Mouse (Mus musculus): ENCODE results near the gene Camkmt. TPM values are rescaled to one million over a fixed set of nuclear protein-coding genes. Genes with fewer than 3 reads are reported as not detected.

The Camkmt gene
- polyA plus RNA-seq (2012; rRNA removed) = 4.9 and 6.7 TPM in 2 replicates

DNA sequence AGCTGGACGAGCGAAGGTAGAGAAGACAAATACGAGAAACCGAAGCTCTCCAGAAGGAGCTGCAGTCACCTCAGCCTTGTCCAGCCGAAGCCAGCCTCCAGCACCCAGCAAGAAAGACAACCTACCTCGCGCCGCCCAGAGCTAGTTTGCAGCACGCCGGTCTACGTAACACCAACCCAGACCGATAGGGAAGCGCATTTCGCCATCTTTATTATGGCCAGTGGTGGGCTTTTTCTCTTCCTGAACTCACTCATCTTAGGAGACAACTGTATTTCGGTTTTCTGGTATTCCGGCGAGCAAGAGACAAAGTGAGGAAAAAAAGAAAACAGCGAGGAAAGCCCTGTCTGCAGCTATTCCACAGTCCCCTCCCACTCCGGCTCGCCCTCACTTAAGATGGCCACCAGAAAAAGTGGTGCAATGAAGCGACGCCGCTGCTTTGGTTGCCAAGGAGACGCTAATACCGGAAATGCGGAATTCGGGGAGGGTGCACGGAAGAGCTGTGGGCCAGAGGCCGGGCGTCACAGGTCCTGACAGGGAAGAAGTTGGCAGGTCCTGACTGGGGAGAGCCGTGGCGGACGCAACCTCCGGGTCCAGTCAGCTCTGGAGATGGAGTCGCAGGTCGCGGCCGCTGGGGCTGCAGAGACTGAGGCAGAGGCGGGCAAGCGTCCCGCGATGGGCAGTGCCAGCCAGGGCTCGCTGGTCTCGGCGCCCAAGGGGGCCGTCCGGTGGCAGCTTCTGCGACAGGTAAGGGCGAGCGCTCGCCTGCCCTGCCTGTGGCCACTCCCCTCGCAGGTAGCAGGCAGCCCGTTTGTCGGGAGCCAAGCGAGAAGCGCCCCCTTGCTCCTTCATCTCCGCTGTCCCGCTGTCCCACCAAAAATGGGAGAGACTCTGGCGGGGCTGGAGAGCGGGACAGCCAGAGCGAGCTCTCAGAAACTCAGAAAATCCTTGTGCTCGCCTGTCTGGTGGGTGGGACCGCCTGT is at the start of gene Camkmt, which contains the start of gene Prepl:
Gene Camkmt (plus strand): TSS at position 433 of the 980 bp plus-strand sequence.
Gene Prepl (minus strand): TSS at position 122 of the 980 bp plus-strand sequence.
- TF ChIP-seq POLR2A (IDR thresholded peaks at IDR 0.05; ENCODE audit: borderline replicate concordance, extremely low read depth, insufficient read depth, insufficient read length, poor library complexity, severe bottlenecking) (peak; percentile 53; the same call in 1 of the 2 replicates), CTCF (IDR thresholded peaks at IDR 0.05; ENCODE audit: borderline replicate concordance, extremely low read depth, insufficient read depth, insufficient read length) (no peak)
- DNase-seq (ENCODE audit: low read depth) = peak; percentile 99

DNA sequence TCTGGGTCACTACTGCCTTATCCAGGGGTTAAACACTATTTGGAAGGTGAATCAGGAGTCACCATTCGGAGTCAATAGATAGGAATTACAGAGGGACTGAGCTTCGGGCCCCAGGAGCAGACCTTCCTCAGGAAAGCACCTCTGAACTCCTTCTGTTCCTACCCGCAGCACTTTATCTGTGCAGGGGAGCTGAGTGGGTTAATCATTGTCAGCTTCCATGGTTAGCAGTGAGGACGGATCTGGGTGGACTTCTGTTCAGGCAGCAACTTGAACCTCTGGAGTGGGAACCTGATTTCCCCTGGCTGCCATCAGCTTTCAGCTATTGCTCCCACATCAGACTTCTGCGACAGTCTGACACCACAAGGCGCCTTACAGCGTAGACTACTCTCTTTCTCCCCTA is 49.4 kb upstream of the Camkmt start:
- no peak for TF ChIP-seq CTCF (IDR thresholded peaks at IDR 0.05; ENCODE audit: borderline replicate concordance, extremely low read depth, insufficient read depth, insufficient read length)
- TF ChIP-seq POLR2A (IDR thresholded peaks at IDR 0.05; ENCODE audit: borderline replicate concordance, extremely low read depth, insufficient read depth, insufficient read length, poor library complexity, severe bottlenecking) = no peak

GRCm38 (mm10) chr17:85042419-85042818 is 47.9 kb upstream of the Camkmt start:
- no peak for TF ChIP-seq CTCF (IDR thresholded peaks at IDR 0.05; ENCODE audit: borderline replicate concordance, extremely low read depth, insufficient read depth, insufficient read length)
- TF ChIP-seq POLR2A (IDR thresholded peaks at IDR 0.05; ENCODE audit: borderline replicate concordance, extremely low read depth, insufficient read depth, insufficient read length, poor library complexity, severe bottlenecking) = no peak
- DNase-seq (ENCODE audit: low read depth) = no peak

More for the DNA sequence above, 49.4 kb upstream of the Camkmt start:
- DNase-seq (ENCODE audit: low read depth) = no peak

DNA sequence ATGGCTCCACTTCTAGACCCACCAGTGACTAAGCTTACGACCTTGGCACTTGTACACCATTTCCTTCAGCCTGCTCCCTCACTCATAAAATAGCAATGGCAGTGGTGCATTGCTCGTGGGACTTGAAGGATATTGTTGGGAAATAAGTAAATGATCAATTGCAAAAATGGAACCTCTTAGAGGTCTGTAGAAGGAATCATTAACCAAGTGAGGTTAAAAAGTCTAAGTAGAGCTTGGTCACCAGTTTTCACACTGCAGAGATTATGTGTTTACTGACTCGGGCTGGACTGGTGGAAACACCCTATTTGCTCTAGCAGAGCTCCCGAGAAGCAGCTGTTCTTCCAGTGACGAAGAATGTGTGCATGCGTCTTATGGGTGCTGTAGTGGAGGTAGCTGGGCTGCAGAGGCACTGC is 46.9 kb upstream of the Camkmt start:
- no peak for TF ChIP-seq POLR2A (IDR thresholded peaks at IDR 0.05; ENCODE audit: borderline replicate concordance, extremely low read depth, insufficient read depth, insufficient read length, poor library complexity, severe bottlenecking)
- no peak for TF ChIP-seq CTCF (IDR thresholded peaks at IDR 0.05; ENCODE audit: borderline replicate concordance, extremely low read depth, insufficient read depth, insufficient read length)
- DNase-seq (ENCODE audit: low read depth) = no peak

DNA sequence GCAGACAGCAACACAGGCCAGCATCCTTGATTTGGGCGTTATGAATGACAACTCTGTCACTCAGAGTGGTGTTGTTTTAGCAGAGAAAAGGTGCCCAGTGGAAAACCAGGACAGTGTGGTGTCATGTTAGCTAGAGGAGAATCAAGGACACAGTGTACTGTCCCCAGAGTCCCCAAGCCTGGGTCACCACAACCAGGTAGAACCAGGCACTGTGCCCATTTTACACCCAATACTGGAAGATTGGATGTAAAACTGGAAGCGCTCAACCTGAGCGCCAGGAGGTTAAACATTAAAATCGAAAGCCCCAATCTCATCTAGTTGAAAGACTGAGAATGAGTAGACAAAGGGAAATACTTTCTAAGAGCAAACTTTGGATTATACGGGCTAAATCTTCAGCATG is 45.9 kb upstream of the Camkmt start:
- DNase-seq (ENCODE audit: low read depth) = no peak
- TF ChIP-seq POLR2A (IDR thresholded peaks at IDR 0.05; ENCODE audit: borderline replicate concordance, extremely low read depth, insufficient read depth, insufficient read length, poor library complexity, severe bottlenecking) (no peak), CTCF (IDR thresholded peaks at IDR 0.05; ENCODE audit: borderline replicate concordance, extremely low read depth, insufficient read depth, insufficient read length) (no peak)

GRCm38 (mm10) chr17:85045160-85045559 is 45.2 kb upstream of the Camkmt start:
- DNase-seq (ENCODE audit: low read depth) = no peak
- TF ChIP-seq POLR2A (IDR thresholded peaks at IDR 0.05; ENCODE audit: borderline replicate concordance, extremely low read depth, insufficient read depth, insufficient read length, poor library complexity, severe bottlenecking) = no peak
- peak; percentile 2; the same call in 1 of the 2 replicates for TF ChIP-seq CTCF (IDR thresholded peaks at IDR 0.05; ENCODE audit: borderline replicate concordance, extremely low read depth, insufficient read depth, insufficient read length)

DNA sequence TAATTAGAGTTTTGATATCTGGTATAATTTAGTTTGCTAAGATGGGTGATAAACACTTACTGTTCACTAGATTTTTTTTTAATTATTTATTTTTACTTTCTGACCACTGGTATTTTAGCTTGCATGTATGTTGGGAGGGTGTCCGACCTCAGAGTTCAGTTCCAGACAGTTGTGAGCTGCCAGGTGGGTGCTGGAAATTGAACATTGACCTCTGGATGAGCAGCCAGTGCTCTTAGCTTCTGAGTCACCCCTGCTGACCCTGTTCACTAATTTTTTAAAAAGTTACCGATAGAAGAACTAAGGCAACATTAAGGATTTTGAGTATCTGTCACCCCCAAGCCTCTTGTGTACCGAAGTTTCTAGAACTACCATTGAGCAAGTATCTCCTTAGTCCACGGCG is 42.0 kb upstream of the Camkmt start:
- no peak for DNase-seq (ENCODE audit: low read depth)
- TF ChIP-seq CTCF (IDR thresholded peaks at IDR 0.05; ENCODE audit: borderline replicate concordance, extremely low read depth, insufficient read depth, insufficient read length) = no peak

- no peak for TF ChIP-seq POLR2A (IDR thresholded peaks at IDR 0.05; ENCODE audit: borderline replicate concordance, extremely low read depth, insufficient read depth, insufficient read length, poor library complexity, severe bottlenecking)
- TF ChIP-seq CTCF (IDR thresholded peaks at IDR 0.05; ENCODE audit: borderline replicate concordance, extremely low read depth, insufficient read depth, insufficient read length) = no peak
These were observed 32.1 kb upstream of the Camkmt start for GRCm38 (mm10) chr17:85058276-85058675.

GRCm38 (mm10) chr17:85059136-85059535 is 31.2 kb upstream of the Camkmt start:
- DNase-seq (ENCODE audit: low read depth) = no peak
- no peak for TF ChIP-seq POLR2A (IDR thresholded peaks at IDR 0.05; ENCODE audit: borderline replicate concordance, extremely low read depth, insufficient read depth, insufficient read length, poor library complexity, severe bottlenecking)

More at GRCm38 (mm10) chr17:85058276-85058675, 32.1 kb upstream of the Camkmt start:
- no peak for DNase-seq (ENCODE audit: low read depth)

GRCm38 (mm10) chr17:85063560-85063959 is 26.8 kb upstream of the Camkmt start:
- TF ChIP-seq POLR2A (IDR thresholded peaks at IDR 0.05; ENCODE audit: borderline replicate concordance, extremely low read depth, insufficient read depth, insufficient read length, poor library complexity, severe bottlenecking) (no peak), CTCF (IDR thresholded peaks at IDR 0.05; ENCODE audit: borderline replicate concordance, extremely low read depth, insufficient read depth, insufficient read length) (no peak)
- DNase-seq (ENCODE audit: low read depth) = no peak

DNA sequence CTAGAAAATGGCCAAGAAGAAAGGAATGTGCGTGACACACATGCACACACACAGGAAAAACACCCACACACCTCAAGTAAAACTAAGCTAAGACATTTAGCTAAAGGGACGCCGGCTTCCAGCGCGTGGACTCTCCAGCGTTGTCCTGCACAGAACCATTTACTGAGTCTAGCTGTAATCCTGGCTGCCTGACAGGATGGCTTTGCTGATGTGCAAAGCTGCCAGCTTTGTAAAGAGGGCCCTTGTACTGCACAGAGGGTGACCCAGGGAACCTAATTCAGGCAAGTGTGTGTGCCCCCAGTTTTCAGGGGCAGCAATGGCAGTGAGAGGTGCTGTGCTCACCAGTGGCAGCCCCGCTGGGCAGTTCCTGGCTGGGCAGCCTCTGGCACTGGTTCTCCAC is 23.0 kb upstream of the Camkmt start:
- no peak for DNase-seq (ENCODE audit: low read depth)
- no peak for TF ChIP-seq POLR2A (IDR thresholded peaks at IDR 0.05; ENCODE audit: borderline replicate concordance, extremely low read depth, insufficient read depth, insufficient read length, poor library complexity, severe bottlenecking)

DNA sequence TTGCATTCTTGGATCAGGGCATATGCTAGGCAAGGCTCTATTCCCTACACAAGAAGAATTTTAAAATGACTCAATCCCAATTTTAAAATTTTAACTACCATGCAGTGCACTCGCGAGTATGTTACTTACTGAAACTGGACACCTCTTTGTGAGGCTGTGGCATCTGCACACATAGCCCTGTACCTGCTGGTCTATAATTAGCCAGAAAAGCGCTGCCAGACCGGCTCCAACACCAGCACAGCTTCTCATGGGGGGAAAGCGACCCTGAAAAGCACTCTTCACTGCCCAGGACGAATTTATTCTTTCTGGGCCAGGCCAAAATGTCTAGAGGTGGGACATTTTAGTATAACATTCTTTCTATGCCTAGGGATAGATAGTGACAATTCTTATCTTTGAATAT is 19.7 kb upstream of the Camkmt start:
- TF ChIP-seq CTCF (IDR thresholded peaks at IDR 0.05; ENCODE audit: borderline replicate concordance, extremely low read depth, insufficient read depth, insufficient read length) (no peak), POLR2A (IDR thresholded peaks at IDR 0.05; ENCODE audit: borderline replicate concordance, extremely low read depth, insufficient read depth, insufficient read length, poor library complexity, severe bottlenecking) (no peak)
- no peak for DNase-seq (ENCODE audit: low read depth)

All from brain, embryonic 14.5 days (tissue).